Mouse (Mus musculus) midbrain, embryonic 10.5 days (tissue): ENCODE measurements around the gene Olfr115. TPM values are rescaled to one million over a fixed set of nuclear protein-coding genes. Genes with fewer than 3 reads are reported as not detected.

Source experiments
- DNase-seq: peaks from one replicate; pipeline ENCODE4 v3.0.0-alpha.2; 2017; ENCODE audit warnings: low spot score
- H3K27ac ChIP-seq: fragments of 300-500 bp; sonication (generic); replicated peaks from 2 replicates; pipeline ENCODE4 v1.5.1; 2016; ENCODE audit warnings: mild to moderate bottlenecking
- H3K27me3 ChIP-seq: fragments of 300-500 bp; sonication (generic); 2 replicates; pipeline ENCODE4 v1.6.1; 2016; ENCODE audit warnings: low read depth, mild to moderate bottlenecking; ENCODE audit not compliant: poor library complexity, severe bottlenecking
- H3K36me3 ChIP-seq: fragments of 300-500 bp; sonication (generic); 2 replicates; pipeline ENCODE4 v1.6.1; 2016; ENCODE audit warnings: mild to moderate bottlenecking, moderate library complexity
- H3K4me1 ChIP-seq: fragments of 300-500 bp; sonication (generic); 2 replicates; pipeline ENCODE4 v1.6.1; 2016
- H3K4me3 ChIP-seq: fragments of 300-500 bp; sonication (generic); 2 replicates; pipeline ENCODE4 v1.5.1; 2016; ENCODE audit warnings: mild to moderate bottlenecking, moderate library complexity
- H3K9me3 ChIP-seq: fragments of 300-500 bp; sonication (generic); replicated peaks from 2 replicates; pipeline ENCODE4 v1.6.1; 2016; ENCODE audit warnings: mild to moderate bottlenecking
- WGBS: fragments of 180-500 bp; shearing (Covaris S2); methylation state at CpG from one replicate; pipeline ENCODE4 v1.1.7; 2016; 5-methylcytosine and 5-hydroxymethylcytosine counted together
- polyA plus RNA-seq: library from polyadenylated mRNA; unstranded; fragments of >200 nt; fragmentation: Nextera tagmentation; extraction: Ambion mirVana; gene quantifications from 2 replicates; pipeline ENCODE4 v1.2.1, GENCODE M21; 2016

Olfr115 gene
- polyA plus RNA-seq: not detected in 2 replicates

- H3K4me3 ChIP-seq: no peak within 1 kb of the TSS
- no peaks in the 10 kb centered on the region for H3K27me3 ChIP-seq
- H3K4me1 ChIP-seq: no peaks in the 10 kb centered on the region
- no peak for DNase-seq
- no peaks in the 10 kb centered on the region for H3K36me3 ChIP-seq
- no peak within 1 kb of the TSS for H3K27ac ChIP-seq
- 79% methylated on average over 2 of the region's 2 CpGs for WGBS
- peaks cover 14% of the 10 kb centered on the region; the same call in 1 of the 2 replicates for H3K9me3 ChIP-seq
Measured at GRCm38 (mm10) chr17:37627009-37627408, at the start of gene Olfr115, which contains the start of gene Olfr116. Olfr115 (minus strand) TSS chr17:37627109. Olfr116 (minus strand) TSS chr17:37627199.

GRCm38 (mm10) chr17:37666688-37667087, 39.8 kb upstream of the Olfr115 start, which contains the start of gene Olfr118:
Olfr118 (plus strand) TSS chr17:37666988.
- H3K27me3 ChIP-seq: no peaks in the 10 kb centered on the region
- 76% methylated on average over 2 of the region's 2 CpGs for WGBS
- no peak within 1 kb of the TSS for H3K27ac ChIP-seq
- no peaks in the 10 kb centered on the region for H3K4me1 ChIP-seq
- H3K36me3 ChIP-seq: no peaks in the 10 kb centered on the region
- H3K4me3 ChIP-seq: no peak within 1 kb of the TSS
- no peak for DNase-seq
- no peaks in the 10 kb centered on the region for H3K9me3 ChIP-seq

GRCm38 (mm10) chr17:37663682-37664081, 36.8 kb upstream of the Olfr115 start, which contains the start of gene Olfr117:
Olfr117 (minus strand) TSS chr17:37663782.
- Histone ChIP-seq H3K4me1 (no peaks in the 10 kb centered on the region), H3K36me3 (no peaks in the 10 kb centered on the region), H3K27ac (no peak within 1 kb of the TSS), H3K27me3 (no peaks in the 10 kb centered on the region), H3K4me3 (no peak within 1 kb of the TSS), H3K9me3 (no peaks in the 10 kb centered on the region)
- 76% methylated on average over 1 of the region's 1 CpGs for WGBS
- no peak for DNase-seq

- Histone ChIP-seq H3K4me3 (no peak within 1 kb of the TSS), H3K27me3 (no peaks in the 10 kb centered on the region)
Measured at GRCm38 (mm10) chr17:37592643-37593042, 34.3 kb downstream of the Olfr115 start, which contains the start of gene Olfr114. Olfr114 (minus strand) TSS chr17:37592743.

GRCm38 (mm10) chr17:37577563-37577962, 49.3 kb downstream of the Olfr115 start, which contains the start of gene Olfr113:
Olfr113 (minus strand) TSS chr17:37577663.
- no peak for DNase-seq
- Histone ChIP-seq H3K27ac (no peak within 1 kb of the TSS), H3K9me3 (no peaks in the 10 kb centered on the region), H3K4me1 (no peaks in the 10 kb centered on the region), H3K36me3 (no peaks in the 10 kb centered on the region), H3K27me3 (no peaks in the 10 kb centered on the region), H3K4me3 (no peak within 1 kb of the TSS)

More at GRCm38 (mm10) chr17:37592643-37593042, 34.3 kb downstream of the Olfr115 start, which contains the start of gene Olfr114:
- Histone ChIP-seq H3K36me3 (no peaks in the 10 kb centered on the region), H3K4me1 (no peaks in the 10 kb centered on the region), H3K27ac (no peak within 1 kb of the TSS), H3K9me3 (no peaks in the 10 kb centered on the region)
- DNase-seq: no peak

GRCm38 (mm10) chr17:37569351-37569750, 57.6 kb downstream of the Olfr115 start, which contains the start of gene Olfr112:
Olfr112 (minus strand) TSS chr17:37569451.
- no peaks in the 10 kb centered on the region for H3K27me3 ChIP-seq
- H3K9me3 ChIP-seq: no peaks in the 10 kb centered on the region
- no peaks in the 10 kb centered on the region for H3K4me1 ChIP-seq
- H3K27ac ChIP-seq: no peak within 1 kb of the TSS
- no peaks in the 10 kb centered on the region for H3K36me3 ChIP-seq
- H3K4me3 ChIP-seq: no peak within 1 kb of the TSS
- no peak for DNase-seq

Other genes starting within 250 kb of the Olfr115 start
- not detected in 2 replicates for gene Olfr105-ps, start 248.1 kb downstream of the Olfr115 start, polyA plus RNA-seq
- not detected in 2 replicates for gene Olfr106-ps, start 236.7 kb downstream of the Olfr115 start, polyA plus RNA-seq
- not detected in 2 replicates for gene Olfr107, start 227.9 kb downstream of the Olfr115 start, polyA plus RNA-seq
- gene Olfr108, start 181.6 kb downstream of the Olfr115 start, polyA plus RNA-seq: not detected in 2 replicates
- not detected in 2 replicates for gene Olfr109, start 168.2 kb downstream of the Olfr115 start, polyA plus RNA-seq
- gene H2-M2, start 143.6 kb downstream of the Olfr115 start, polyA plus RNA-seq: not detected in 2 replicates
- gene Olfr110, start 134.6 kb downstream of the Olfr115 start, polyA plus RNA-seq: not detected in 2 replicates
- not detected in 2 replicates for gene Olfr111, start 119.1 kb downstream of the Olfr115 start, polyA plus RNA-seq
- not detected in 2 replicates for gene Olfr112, start 57.7 kb downstream of the Olfr115 start, polyA plus RNA-seq
- not detected in 2 replicates for gene Olfr113, start 49.4 kb downstream of the Olfr115 start, polyA plus RNA-seq
- gene Olfr114, start 34.4 kb downstream of the Olfr115 start, polyA plus RNA-seq: not detected in 2 replicates
- not detected in 2 replicates for gene Olfr116, start 90 bp upstream of the Olfr115 start, polyA plus RNA-seq
- gene Olfr117, start 36.7 kb upstream of the Olfr115 start, polyA plus RNA-seq: not detected in 2 replicates
- gene Olfr118, start 39.9 kb upstream of the Olfr115 start, polyA plus RNA-seq: not detected in 2 replicates
- not detected in 2 replicates for gene Olfr119, start 69.5 kb upstream of the Olfr115 start, polyA plus RNA-seq
- gene Olfr120, start 94.7 kb upstream of the Olfr115 start, polyA plus RNA-seq: not detected in 2 replicates
- not detected in 2 replicates for gene Olfr121, start 121.7 kb upstream of the Olfr115 start, polyA plus RNA-seq
- gene Olfr122, start 141.5 kb upstream of the Olfr115 start, polyA plus RNA-seq: not detected in 2 replicates
- not detected in 2 replicates for gene Olfr123, start 166.4 kb upstream of the Olfr115 start, polyA plus RNA-seq
- gene Olfr124, start 172.8 kb upstream of the Olfr115 start, polyA plus RNA-seq: not detected in 2 replicates
- gene Olfr125, start 205.8 kb upstream of the Olfr115 start, polyA plus RNA-seq: not detected in 2 replicates
- gene Olfr126, start 220.4 kb upstream of the Olfr115 start, polyA plus RNA-seq: not detected in 2 replicates